9 mouse cellular contexts compared by ENCODE assay signal in genomic region chr1:182095240-182095741, GRCm38 (mm10). TPM values are rescaled to one million over a fixed set of nuclear protein-coding genes. Genes with fewer than 3 reads are reported as not detected.
DNase-seq lines count a peak whose midpoint lies in the region; ATAC-seq and TF ChIP-seq lines count a peak whose summit lies in the region.
"Had no signal": no experiment of that assay in that cellular context is flagged by ENCODE, and none has a peak within 500 bp of the region (broad histone marks: within the 10 kb centered on the region; RNA-seq: fewer than 3 reads in every experiment).

No protein-coding gene starts in this region.

- peak; percentile 75 for ATAC-seq in hindbrain, postnatal 0 days
- ATAC-seq in midbrain, embryonic 13.5 days = no peak

- H3K36me3 ChIP-seq in hindbrain, postnatal 0 days (ENCODE audit: insufficient read depth, low read length) = no peaks in the 10 kb centered on the region
- H3K36me3 ChIP-seq in midbrain, embryonic 13.5 days = no peaks in the 10 kb centered on the region
- H3K36me3 ChIP-seq: midbrain, embryonic 12.5 days had no signal

- TF ChIP-seq CTCF in hindbrain, postnatal 0 days (IDR thresholded peaks at IDR 0.05; ENCODE audit: low read depth) = peak; percentile 26; the same call in 1 of the 2 replicates

- H3K4me1 ChIP-seq in hindbrain, postnatal 0 days (ENCODE audit: insufficient read depth, low read length) = peaks cover 11% of the 10 kb centered on the region
- H3K4me1 ChIP-seq in midbrain, embryonic 13.5 days (replicated peaks) = peaks cover 21% of the 10 kb centered on the region

- DNase-seq in gastrocnemius, postnatal 14 days = peak; percentile 63
- DNase-seq in gastrocnemius, adult 8-10 months (ENCODE audit: low spot score in 2 of 2) = no peak
- peak; percentile 67 to 80 for DNase-seq in urinary bladder, postnatal 4 days (ENCODE audit: low spot score in 2 of 2)
- no peak for DNase-seq in urinary bladder, adult 2 months (ENCODE audit: low spot score)
- DNase-seq in hindbrain, postnatal 0 days (ENCODE audit: low spot score) = peak; percentile 79
- DNase-seq in spleen, adult 12 weeks (ENCODE audit: low spot score) = no peak
- DNase-seq in thymus, postnatal 4 days = no peak

- peak overlapping the region; percentile 22; the same call in 1 of the 2 replicates for H3K4me2 ChIP-seq in hindbrain, postnatal 0 days (ENCODE audit: low read depth, low read length)
- peak overlapping the region; percentile 21; the same call in 1 of the 2 replicates for H3K4me2 ChIP-seq in midbrain, embryonic 13.5 days (replicated peaks)
- H3K4me2 ChIP-seq: midbrain, embryonic 12.5 days had no signal

- H3K9me3 ChIP-seq in hindbrain, postnatal 0 days (ENCODE audit: low read length) = no peaks in the 10 kb centered on the region
- no peaks in the 10 kb centered on the region for H3K9me3 ChIP-seq in midbrain, embryonic 13.5 days
- H3K9me3 ChIP-seq: midbrain, embryonic 12.5 days had no signal

- WGBS in hindbrain, postnatal 0 days = 16% methylated on average over 10 of the region's 10 CpGs
- WGBS in midbrain, embryonic 13.5 days = 22% methylated on average over 10 of the region's 10 CpGs

- H3K27ac ChIP-seq in hindbrain, postnatal 0 days = peak overlapping the region; percentile 12; the same call in 1 of the 2 replicates
- H3K27ac ChIP-seq in midbrain, embryonic 13.5 days = peak overlapping the region; percentile 14; the same call in 1 of the 2 replicates
- H3K27ac ChIP-seq: midbrain, embryonic 12.5 days had no signal

- no peak overlapping the region for H3K4me3 ChIP-seq in hindbrain, postnatal 0 days (ENCODE audit: low read length)
- H3K4me3 ChIP-seq in midbrain, embryonic 13.5 days (replicated peaks) = no peak overlapping the region
- H3K4me3 ChIP-seq: midbrain, embryonic 12.5 days had no signal

- intact Hi-C loops in gastrocnemius, postnatal 14 days (cut with DNase I; ENCODE audit: low total_unique reads) = no loop called here

- H3K27me3 ChIP-seq in hindbrain, postnatal 0 days (ENCODE audit: insufficient read depth, low read length) = no peaks in the 10 kb centered on the region
- no peaks in the 10 kb centered on the region for H3K27me3 ChIP-seq in midbrain, embryonic 13.5 days
- H3K27me3 ChIP-seq: midbrain, embryonic 12.5 days had no signal

- no peak overlapping the region for H3K9ac ChIP-seq in hindbrain, postnatal 0 days (replicated peaks; ENCODE audit: low read length)
- no peak overlapping the region for H3K9ac ChIP-seq in midbrain, embryonic 13.5 days (replicated peaks)
- H3K9ac ChIP-seq: midbrain, embryonic 12.5 days had no signal

RNA-seq across cellular contexts. Expression of gene Srp9, which starts 29.2 kb away (rescaled TPM):
- 10 to 100 TPM; 36.2 to 39.1 TPM for total RNA-seq in gastrocnemius, postnatal 14 days (2021)
- 10 to 100 TPM; 41.5 to 49.1 (median 45.6) TPM for total RNA-seq in gastrocnemius, adult 8-10 months (2022)
- 78.6 and 81.2 TPM in 2 replicates for polyA plus RNA-seq in urinary bladder, adult 2 months (2012; rRNA removed)
- total RNA-seq in hindbrain, postnatal 0 days (2014; rRNA removed) = 61.4 and 63.9 TPM in 2 replicates
- 168 and 179 TPM in 2 replicates for polyA plus RNA-seq in hindbrain, postnatal 0 days (2015; fragmentation: Nextera tagmentation; extraction: Ambion mirVana)
- polyA plus RNA-seq in midbrain, embryonic 13.5 days (2015; fragmentation: Nextera tagmentation; extraction: Ambion mirVana) = 135 and 142 TPM in 2 replicates

Comparison
In these comparisons a context has a peak if more than half of its experiments do, and no peak if none do; other contexts are left out.
1. DNase-seq: peak in gastrocnemius, postnatal 14 days (single experiment), urinary bladder, postnatal 4 days (2 of 2) and hindbrain, postnatal 0 days (single experiment); none in gastrocnemius, adult 8-10 months (0 of 2), urinary bladder, adult 2 months (single experiment), spleen, adult 12 weeks (single experiment) and thymus, postnatal 4 days (single experiment).